Mouse (Mus musculus): ENCODE measurements around the gene Enthd1.

DNA sequence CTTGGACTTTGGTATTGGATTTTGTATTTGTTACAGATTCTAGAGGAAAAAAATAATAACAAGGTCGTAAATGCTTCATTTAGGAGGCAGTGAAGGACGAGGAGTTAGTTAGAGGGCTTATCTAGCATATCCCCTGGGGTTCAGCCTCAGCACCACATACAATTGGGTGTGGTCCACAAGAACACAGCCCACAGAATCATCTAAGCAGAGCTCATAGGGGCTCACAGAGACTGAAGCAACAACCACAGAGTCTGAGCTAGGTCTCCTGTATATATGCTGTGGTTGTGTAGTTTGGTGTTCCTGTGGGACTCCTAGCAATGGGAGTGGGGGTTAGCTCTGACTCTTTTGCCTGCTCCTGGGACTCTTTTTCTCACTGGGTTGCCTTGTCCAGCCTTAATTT lies 45.4 kb upstream of the Enthd1 start:
- TF ChIP-seq CTCF (IDR thresholded peaks at IDR 0.05; ENCODE audit: insufficient read depth, low read depth, low read length) = no peak
- TF ChIP-seq POLR2A (IDR thresholded peaks at IDR 0.05; ENCODE audit: insufficient read depth, low read depth, low read length) = no peak
